Mouse (Mus musculus) hindbrain, embryonic 15.5 days (tissue): ENCODE data around the gene Ptprd. TPM values are rescaled to one million over a fixed set of nuclear protein-coding genes. Genes with fewer than 3 reads are reported as not detected.

Experiments
- ATAC-seq: fragments of 200-750 bp; cut with Nextera tagmentation; 2 replicates; pipeline ENCODE4 v1.8.0; 2017; ENCODE audit warnings: low read depth, moderate number of reproducible peaks, moderate TSS enrichment; ENCODE audit not compliant: low FRiP score
- H3K27ac ChIP-seq: fragments of 300-500 bp; sonication (generic); replicated peaks from 2 replicates; pipeline ENCODE4 v1.5.1; 2015; ENCODE audit warnings: mild to moderate bottlenecking, inconsistent platforms
- H3K27me3 ChIP-seq: fragments of 300-500 bp; sonication (generic); 2 replicates; pipeline ENCODE4 v1.6.1; 2015; ENCODE audit warnings: control low read depth, inconsistent platforms
- H3K36me3 ChIP-seq: fragments of 300-500 bp; sonication (generic); 2 replicates; pipeline ENCODE4 v1.6.1; 2015; ENCODE audit warnings: control low read depth, inconsistent platforms
- H3K4me1 ChIP-seq: fragments of 300-500 bp; sonication (generic); replicated peaks from 2 replicates; pipeline ENCODE4 v1.6.1; 2015; ENCODE audit warnings: control low read depth, inconsistent platforms
- H3K4me2 ChIP-seq: fragments of 300-500 bp; sonication (generic); 2 replicates; pipeline ENCODE4 v1.6.1; 2015; ENCODE audit warnings: moderate library complexity, mild to moderate bottlenecking, inconsistent platforms
- H3K4me3 ChIP-seq: fragments of 300-500 bp; sonication (generic); 2 replicates; pipeline ENCODE4 v1.5.1; 2015; ENCODE audit warnings: mild to moderate bottlenecking, inconsistent platforms
- H3K9ac ChIP-seq: fragments of 300-500 bp; sonication (generic); 2 replicates; pipeline ENCODE4 v1.6.1; 2015; ENCODE audit warnings: inconsistent platforms
- H3K9me3 ChIP-seq: fragments of 300-500 bp; sonication (generic); 2 replicates; pipeline ENCODE4 v1.6.1; 2016; ENCODE audit warnings: control low read depth, inconsistent platforms
- WGBS: fragments of 180-500 bp; shearing (Covaris S2); methylation state at CpG from one replicate; pipeline ENCODE4 v1.1.7; 2015; 5-methylcytosine and 5-hydroxymethylcytosine counted together
- polyA plus RNA-seq: library from polyadenylated mRNA; unstranded; fragments of >200 nt; fragmentation: Nextera tagmentation; extraction: Ambion mirVana; gene quantifications from 2 replicates; pipeline ENCODE4 v1.2.1, GENCODE M21; 2015

Gene Ptprd
- polyA plus RNA-seq, 1 experiment from 2014 or later = 78.2 TPM

DNA sequence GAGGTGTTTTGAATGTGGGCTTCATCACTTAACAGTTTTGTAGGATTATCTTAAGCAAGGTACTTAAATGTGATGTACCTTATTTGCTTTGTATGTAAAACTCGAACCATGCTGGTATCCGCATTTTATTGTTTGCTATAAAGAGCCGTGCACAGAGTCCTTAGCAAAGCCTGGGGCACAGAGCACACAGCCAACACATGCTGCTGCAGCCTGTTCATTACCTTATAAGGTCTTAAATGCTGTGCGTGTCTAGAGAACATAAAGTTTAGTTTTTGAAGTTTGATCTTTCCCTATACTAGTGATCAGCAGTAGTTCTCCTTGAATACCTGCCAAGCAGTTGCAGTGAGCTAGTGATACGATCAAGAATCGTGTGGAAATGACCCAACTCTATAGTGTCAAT lies 676.2 kb downstream of the Ptprd start:
- peaks cover 7% of the 10 kb centered on the region for H3K4me1 ChIP-seq
- no peak for ATAC-seq
- no peaks in the 10 kb centered on the region for H3K9me3 ChIP-seq
- H3K27ac ChIP-seq = no peak overlapping the region
- 81% methylated on average over 6 of the region's 6 CpGs for WGBS
- no peaks in the 10 kb centered on the region for H3K36me3 ChIP-seq
- no peak overlapping the region for H3K9ac ChIP-seq
- no peaks in the 10 kb centered on the region for H3K27me3 ChIP-seq
- H3K4me3 ChIP-seq = no peak overlapping the region
- H3K4me2 ChIP-seq = no peak overlapping the region

DNA sequence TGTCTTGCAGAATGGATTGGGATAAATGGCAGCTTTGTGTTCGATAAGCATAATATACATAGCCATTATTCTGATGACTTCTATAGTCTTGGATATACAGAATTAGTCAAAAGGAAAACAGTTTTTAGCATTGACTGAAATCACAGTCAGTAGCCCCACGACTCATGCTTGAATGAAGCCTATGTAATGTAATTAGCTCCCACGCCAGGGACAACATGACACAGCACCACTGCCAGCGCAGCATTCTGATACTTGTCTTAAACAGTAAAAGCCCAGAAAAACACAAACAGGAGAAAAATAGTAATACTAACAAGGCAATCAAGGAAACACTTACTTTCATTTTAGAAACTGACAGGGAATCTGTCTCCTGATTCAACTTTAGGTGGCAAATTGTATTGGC lies 677.2 kb downstream of the Ptprd start:
- no peak overlapping the region for H3K4me2 ChIP-seq
- no peaks in the 10 kb centered on the region for H3K9me3 ChIP-seq
- no peaks in the 10 kb centered on the region for H3K36me3 ChIP-seq
- peaks cover 7% of the 10 kb centered on the region for H3K4me1 ChIP-seq
- H3K9ac ChIP-seq = no peak overlapping the region
- H3K27ac ChIP-seq = no peak overlapping the region
- no peak overlapping the region for H3K4me3 ChIP-seq
- no peaks in the 10 kb centered on the region for H3K27me3 ChIP-seq
- no peak for ATAC-seq
- 50% methylated on average over 4 of the region's 4 CpGs for WGBS

- ATAC-seq = peak; percentile 71; the same call in 1 of the 2 replicates
- Histone ChIP-seq H3K4me2 (peak overlapping the region; percentile 17; the same call in 1 of the 2 replicates), H3K9me3 (no peaks in the 10 kb centered on the region), H3K9ac (no peak overlapping the region), H3K36me3 (no peaks in the 10 kb centered on the region), H3K27me3 (no peaks in the 10 kb centered on the region), H3K27ac (no peak overlapping the region), H3K4me3 (no peak overlapping the region), H3K4me1 (0 out of 2 replicates have a peak, but pooled peaks cover 3% of the 10 kb centered on the region)
- WGBS = 41% methylated on average over 5 of the region's 5 CpGs
These were observed 692.6 kb downstream of the Ptprd start for GRCm38 (mm10) chr4:77519166-77519565.

DNA sequence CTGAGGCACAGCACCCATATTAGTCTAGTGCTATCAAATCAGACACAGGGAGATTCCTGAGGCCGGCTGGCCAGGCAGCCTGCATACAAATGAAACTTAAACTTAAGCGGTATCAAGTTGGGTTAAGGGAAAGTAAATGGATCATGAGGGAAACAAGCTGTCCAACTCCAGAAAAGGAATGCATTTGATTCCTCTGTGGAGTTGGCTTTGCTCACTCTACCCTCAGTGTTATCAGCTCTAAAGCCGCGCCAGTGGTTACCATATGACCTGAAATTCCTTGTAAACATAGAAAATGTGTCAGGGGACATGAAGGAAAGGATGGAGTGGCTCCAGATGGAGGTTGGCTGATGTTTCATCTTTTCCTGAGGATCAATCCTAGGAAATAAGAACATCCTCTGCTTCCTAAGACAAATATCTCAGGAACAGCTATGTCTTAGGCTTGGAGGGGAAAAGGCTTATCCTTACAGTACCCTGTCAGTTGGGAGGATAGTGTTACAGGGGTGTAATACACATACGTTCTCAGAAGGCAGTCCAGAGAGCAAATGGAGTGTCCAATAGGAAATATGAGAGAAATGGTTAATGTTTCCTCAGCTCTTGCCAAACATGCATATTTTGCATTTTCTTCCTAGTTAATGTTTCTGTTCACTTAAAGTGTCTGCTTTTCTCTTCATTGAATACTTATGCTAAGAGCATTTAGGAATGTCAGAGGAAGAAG lies 697.7 kb downstream of the Ptprd start:
- Histone ChIP-seq H3K27me3 (no peaks in the 10 kb centered on the region), H3K36me3 (no peaks in the 10 kb centered on the region)
- WGBS = 77% methylated on average over 5 of the region's 5 CpGs

GRCm38 (mm10) chr4:77513041-77513440 lies 698.7 kb downstream of the Ptprd start:
- ATAC-seq = no peak
- Histone ChIP-seq H3K27me3 (no peaks in the 10 kb centered on the region), H3K36me3 (no peaks in the 10 kb centered on the region), H3K4me3 (no peak overlapping the region), H3K4me1 (no peaks in the 10 kb centered on the region), H3K9me3 (no peaks in the 10 kb centered on the region), H3K9ac (no peak overlapping the region), H3K4me2 (no peak overlapping the region), H3K27ac (no peak overlapping the region)
- 64% methylated on average over 3 of the region's 3 CpGs for WGBS

More for the DNA sequence above, 697.7 kb downstream of the Ptprd start:
- no peak for ATAC-seq
- H3K27ac ChIP-seq = no peak overlapping the region
- H3K9ac ChIP-seq = no peak overlapping the region
- no peak overlapping the region for H3K4me2 ChIP-seq
- H3K4me1 ChIP-seq = 0 out of 2 replicates have a peak, but pooled peaks cover 1% of the 10 kb centered on the region
- H3K4me3 ChIP-seq = no peak overlapping the region
- no peaks in the 10 kb centered on the region for H3K9me3 ChIP-seq

GRCm38 (mm10) chr4:77454049-77454448 lies 757.7 kb downstream of the Ptprd start:
- no peaks in the 10 kb centered on the region for H3K27me3 ChIP-seq
- H3K4me1 ChIP-seq = no peaks in the 10 kb centered on the region
- WGBS = 79% methylated on average over 7 of the region's 7 CpGs
- no peak overlapping the region for H3K4me2 ChIP-seq
- no peaks in the 10 kb centered on the region for H3K9me3 ChIP-seq
- ATAC-seq = no peak
- H3K4me3 ChIP-seq = no peak overlapping the region
- no peak overlapping the region for H3K9ac ChIP-seq
- H3K27ac ChIP-seq = no peak overlapping the region
- no peaks in the 10 kb centered on the region for H3K36me3 ChIP-seq

GRCm38 (mm10) chr4:77399146-77399545 lies 812.6 kb downstream of the Ptprd start:
- no peaks in the 10 kb centered on the region for H3K27me3 ChIP-seq
- ATAC-seq = no peak
- H3K36me3 ChIP-seq = no peaks in the 10 kb centered on the region
- no peaks in the 10 kb centered on the region; the same call in 1 of the 2 replicates for H3K4me1 ChIP-seq
- no peak overlapping the region for H3K27ac ChIP-seq
- H3K4me2 ChIP-seq = no peak overlapping the region
- H3K9me3 ChIP-seq = no peaks in the 10 kb centered on the region
- WGBS = 69% methylated on average over 4 of the region's 4 CpGs
- H3K9ac ChIP-seq = no peak overlapping the region
- H3K4me3 ChIP-seq = no peak overlapping the region

DNA sequence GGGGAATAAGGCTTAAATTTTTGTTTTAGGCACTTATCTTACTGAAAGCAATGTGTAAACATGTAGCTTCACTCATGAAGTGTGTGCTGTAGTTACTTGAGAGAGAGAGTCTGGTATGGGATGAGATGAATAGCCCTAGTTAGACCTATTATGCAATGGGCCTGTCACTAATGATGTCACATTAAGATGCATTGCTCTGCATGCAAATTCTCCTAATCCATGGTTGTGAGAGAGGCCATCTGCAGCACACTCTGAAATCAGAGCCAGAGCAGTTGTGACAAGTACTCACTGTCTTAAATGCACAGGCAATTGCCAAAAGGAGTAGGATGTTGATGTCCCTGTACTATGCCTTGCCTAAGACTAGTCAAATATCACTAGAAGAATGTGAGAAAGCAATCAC lies 850.0 kb downstream of the Ptprd start:
- no peak overlapping the region for H3K27ac ChIP-seq
- no peak overlapping the region for H3K9ac ChIP-seq
- H3K27me3 ChIP-seq = no peaks in the 10 kb centered on the region
- H3K4me3 ChIP-seq = no peak overlapping the region
- no peaks in the 10 kb centered on the region for H3K36me3 ChIP-seq
- no peaks in the 10 kb centered on the region for H3K9me3 ChIP-seq
- no peak overlapping the region for H3K4me2 ChIP-seq
- ATAC-seq = no peak
- H3K4me1 ChIP-seq = no peaks in the 10 kb centered on the region

GRCm38 (mm10) chr4:77327198-77327597 lies 884.6 kb downstream of the Ptprd start:
- WGBS = 70% methylated on average over 4 of the region's 4 CpGs
- no peak overlapping the region for H3K9ac ChIP-seq
- no peak overlapping the region for H3K4me3 ChIP-seq
- H3K9me3 ChIP-seq = no peaks in the 10 kb centered on the region
- H3K36me3 ChIP-seq = no peaks in the 10 kb centered on the region
- H3K4me2 ChIP-seq = no peak overlapping the region
- H3K27me3 ChIP-seq = no peaks in the 10 kb centered on the region
- no peaks in the 10 kb centered on the region for H3K4me1 ChIP-seq
- ATAC-seq = no peak
- H3K27ac ChIP-seq = no peak overlapping the region

GRCm38 (mm10) chr4:77317060-77317680 lies 894.6 kb downstream of the Ptprd start:
- peaks cover 5% of the 10 kb centered on the region for H3K4me1 ChIP-seq
- H3K27me3 ChIP-seq = no peaks in the 10 kb centered on the region
- H3K4me3 ChIP-seq = no peak overlapping the region
- no peaks in the 10 kb centered on the region for H3K9me3 ChIP-seq
- no peaks in the 10 kb centered on the region for H3K36me3 ChIP-seq
- ATAC-seq = peak; percentile 54; the same call in 1 of the 2 replicates
- WGBS = 21% methylated on average over 10 of the region's 10 CpGs
- H3K9ac ChIP-seq = no peak overlapping the region
- peak overlapping the region; percentile 15; the same call in 1 of the 2 replicates for H3K4me2 ChIP-seq
- H3K27ac ChIP-seq = no peak overlapping the region; the same call in 1 of the 2 replicates

DNA sequence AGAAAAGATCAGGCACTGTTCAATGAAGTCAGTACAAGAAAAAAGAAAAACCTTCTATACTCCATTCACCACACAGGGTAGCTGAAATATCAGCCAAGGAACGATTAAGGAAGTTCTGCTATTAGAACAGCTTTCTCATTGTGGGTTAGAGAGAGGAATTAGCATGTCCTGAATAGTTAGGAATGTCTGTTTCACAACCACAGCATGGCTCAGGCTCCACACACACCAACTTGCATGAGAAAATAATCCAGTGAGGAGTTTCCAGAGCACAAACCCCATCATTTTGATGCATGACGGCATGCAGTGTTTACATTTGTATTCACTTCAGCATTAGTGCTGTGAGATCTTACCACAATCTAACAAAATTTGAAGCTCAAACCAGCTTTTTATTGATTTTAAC lies 895.1 kb downstream of the Ptprd start:
- no peaks in the 10 kb centered on the region for H3K27me3 ChIP-seq
- WGBS = 25% methylated on average over 2 of the region's 2 CpGs
- H3K9me3 ChIP-seq = no peaks in the 10 kb centered on the region
- no peak overlapping the region for H3K9ac ChIP-seq
- ATAC-seq = peak; percentile 54
- no peak overlapping the region for H3K4me3 ChIP-seq
- H3K36me3 ChIP-seq = no peaks in the 10 kb centered on the region
- no peak overlapping the region for H3K4me2 ChIP-seq
- no peak overlapping the region for H3K27ac ChIP-seq
- peaks cover 5% of the 10 kb centered on the region for H3K4me1 ChIP-seq

GRCm38 (mm10) chr4:77310127-77310788 lies 901.5 kb downstream of the Ptprd start:
- Histone ChIP-seq H3K9me3 (no peaks in the 10 kb centered on the region), H3K36me3 (no peaks in the 10 kb centered on the region), H3K27ac (no peak overlapping the region), H3K4me3 (no peak overlapping the region), H3K9ac (no peak overlapping the region), H3K27me3 (no peaks in the 10 kb centered on the region), H3K4me1 (no peaks in the 10 kb centered on the region), H3K4me2 (no peak overlapping the region)
- 0 out of 2 replicates have a peak, but pooled peaks have one; percentile 8 for ATAC-seq
- 95% methylated on average over 3 of the region's 3 CpGs for WGBS
